Mouse (Mus musculus) neutrophil, adult 5-6 weeks (primary cell): ENCODE results near the gene Ifi213. TPM values are rescaled to one million over a fixed set of nuclear protein-coding genes. Genes with fewer than 3 reads are reported as not detected.
A peak's percentile ranks its signal among the peaks of the same experiment; 100 is the strongest.
"Not testable (repeated sequence)": the region's sequence is repeated elsewhere in the genome, so short reads cannot be mapped to it uniquely, and the experiment has no call there.

Source experiments
- ATAC-seq: fragments of 151-379, 151-347 bp; 2 replicates; pipeline ENCODE4 v1.8.0; 2017; ENCODE audit warnings: mild to moderate bottlenecking, moderate TSS enrichment; ENCODE audit not compliant: insufficient number of reproducible peaks, poor library complexity, low FRiP score, severe bottlenecking; ENCODE audit errors: extremely low read depth
- total RNA-seq: library from RNA; stranded (forward); fragments of 200-1000 nt; gene quantifications from 2 replicates; pipeline ENCODE4 v1.2.3, GENCODE M21; 2017

Gene Ifi213
- 119 and 122 TPM in 2 replicates for total RNA-seq

GRCm38 (mm10) chr1:173598838-173599494 lies at the start of gene Ifi213:
Ifi213 (minus strand) TSS chr1:173599274.
- ATAC-seq: peak; percentile 73

- ATAC-seq: no peak
These were observed 46.3 kb upstream of the Ifi213 start for GRCm38 (mm10) chr1:173645393-173645792.

GRCm38 (mm10) chr1:173633969-173634645 lies 35.0 kb upstream of the Ifi213 start:
- peak; percentile 31; the same call in 1 of the 2 replicates for ATAC-seq

GRCm38 (mm10) chr1:173630622-173631021 lies 31.5 kb upstream of the Ifi213 start, which contains the start of gene Ifi209:
Ifi209 (plus strand) TSS chr1:173630917.
- ATAC-seq: peak; percentile 78

GRCm38 (mm10) chr1:173626686-173627085 lies 27.6 kb upstream of the Ifi213 start:
- peak; percentile 84 for ATAC-seq

- no peak for ATAC-seq
These were observed 25.0 kb upstream of the Ifi213 start for GRCm38 (mm10) chr1:173624052-173624451.

- peak; percentile 55; the same call in 1 of the 2 replicates for ATAC-seq
These were observed 23.1 kb upstream of the Ifi213 start for GRCm38 (mm10) chr1:173622216-173622615.

- ATAC-seq: not testable (repeated sequence)
These were observed 11.2 kb upstream of the Ifi213 start for GRCm38 (mm10) chr1:173610291-173610690.

GRCm38 (mm10) chr1:173589698-173590097 lies 9.4 kb downstream of the Ifi213 start:
- not testable (repeated sequence) for ATAC-seq

GRCm38 (mm10) chr1:173579921-173580585 lies 19.0 kb downstream of the Ifi213 start:
- ATAC-seq: no peak

- ATAC-seq: no peak
These were observed 20.0 kb downstream of the Ifi213 start for GRCm38 (mm10) chr1:173579079-173579478.

GRCm38 (mm10) chr1:173550491-173551050 lies 48.5 kb downstream of the Ifi213 start:
- ATAC-seq: not testable (repeated sequence)

GRCm38 (mm10) chr1:173548798-173549197 lies 50.3 kb downstream of the Ifi213 start:
- not testable (repeated sequence) for ATAC-seq

- peak; percentile 67 for ATAC-seq
These were observed 63.3 kb downstream of the Ifi213 start, which contains the start of gene Ifi214 for GRCm38 (mm10) chr1:173535791-173536190. Ifi214 (minus strand) TSS chr1:173535957.

- ATAC-seq: peak; percentile 55; the same call in 1 of the 2 replicates
These were observed 77.6 kb downstream of the Ifi213 start for GRCm38 (mm10) chr1:173521452-173521851.

Other genes with a start within 250 kb of the Ifi213 start
- 207 and 213 TPM in 2 replicates for gene Aim2, start 248.4 kb downstream of the Ifi213 start, total RNA-seq
- 0.37 TPM in 1 of 2 replicates, not detected in the other for gene Cadm3, start 231.6 kb downstream of the Ifi213 start, total RNA-seq
- 52.5 and 53.9 TPM in 2 replicates for gene Ifi206, start 108.2 kb downstream of the Ifi213 start, total RNA-seq
- 90.5 and 95.3 TPM in 2 replicates for gene Ifi214, start 63.3 kb downstream of the Ifi213 start, total RNA-seq
- 424 and 436 TPM in 2 replicates for gene Ifi209, start 31.6 kb upstream of the Ifi213 start, total RNA-seq
- gene Ifi208, start 74.4 kb upstream of the Ifi213 start, total RNA-seq: 34.7 and 44.3 TPM in 2 replicates
- 10.4 and 12.3 TPM in 2 replicates for gene Ifi207, start 142.5 kb upstream of the Ifi213 start, total RNA-seq
- gene Ifi204, start 167.7 kb upstream of the Ifi213 start, total RNA-seq: 144 and 146 TPM in 2 replicates